Mouse (Mus musculus): ENCODE data around the gene Tubg2. TPM values are rescaled to one million over a fixed set of nuclear protein-coding genes. Genes with fewer than 3 reads are reported as not detected.

Tubg2 gene
- total RNA-seq, 2 experiments from 2014 or later, result 47.5 to 48.6 TPM

DNA sequence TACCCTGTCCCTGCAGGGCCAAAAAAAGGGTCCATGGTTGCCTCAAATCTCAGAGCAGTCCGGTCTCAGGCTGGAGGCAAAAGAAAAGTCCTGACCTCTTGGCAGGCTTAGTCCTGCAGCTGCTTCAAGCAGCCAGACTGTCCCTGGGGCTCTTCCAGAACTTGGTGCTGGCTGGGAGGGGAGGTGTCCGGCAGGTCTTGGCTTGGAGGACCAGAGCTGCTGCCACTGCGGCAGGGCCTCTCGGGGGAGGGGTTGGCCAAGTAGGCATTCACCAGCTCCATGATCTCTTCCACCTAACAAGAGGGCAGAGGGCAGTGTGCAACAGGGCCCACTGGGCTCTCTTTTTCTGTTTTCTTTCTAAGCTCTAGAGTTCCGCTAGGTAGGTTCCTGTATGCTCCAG is 7.1 kb downstream of the Tubg2 start:
- intact Hi-C loops (cut with DNase I), result no loop called here
- DNase-seq (ENCODE audit: low spot score in 2 of 2), result no peak

DNA sequence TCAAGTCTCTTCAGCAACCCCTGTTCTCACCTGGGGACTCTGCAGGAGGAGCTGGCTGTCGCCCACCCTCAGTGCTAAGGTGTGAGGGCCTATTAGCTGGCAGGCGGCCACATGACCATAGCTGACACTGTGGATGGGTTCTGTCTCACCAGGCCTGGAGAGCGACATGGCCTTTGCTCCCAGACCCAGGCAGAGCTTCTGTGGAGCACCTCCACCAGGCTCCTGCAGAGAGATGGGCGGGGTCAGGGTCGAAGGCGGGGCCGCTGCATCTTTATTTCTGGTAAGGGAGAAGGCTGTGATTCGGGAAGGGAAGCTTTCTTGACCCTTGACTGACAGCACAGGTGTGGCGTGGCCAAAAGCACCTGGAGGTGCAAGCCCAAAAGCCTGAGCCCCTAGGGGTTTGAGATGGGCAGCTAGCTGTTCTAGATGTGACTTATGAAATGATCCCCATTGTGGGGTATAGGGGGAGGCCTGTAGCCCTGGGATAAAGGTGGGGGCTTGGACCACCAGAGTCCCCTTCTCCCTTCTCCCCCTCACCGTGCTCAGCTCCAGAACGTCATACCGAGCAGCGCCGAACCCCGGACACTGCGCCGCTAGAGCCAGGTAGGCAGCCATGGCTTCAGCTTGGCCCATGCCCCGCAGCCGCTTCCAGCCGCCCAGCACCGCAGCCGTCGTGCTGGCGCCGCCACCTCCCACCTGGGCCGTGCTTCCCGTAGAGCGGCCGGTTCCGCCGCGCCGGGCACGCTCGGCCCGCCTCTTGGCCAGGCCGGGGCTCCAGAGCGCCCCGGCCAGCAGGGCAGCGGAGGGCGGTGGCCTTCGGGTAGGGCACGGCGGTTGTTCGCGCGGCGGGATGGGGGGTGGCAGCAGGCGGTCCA is 8.0 kb downstream of the Tubg2 start:
- no peak for DNase-seq (ENCODE audit: low spot score in 2 of 2)
- intact Hi-C loops (cut with DNase I), result no loop called here

DNA sequence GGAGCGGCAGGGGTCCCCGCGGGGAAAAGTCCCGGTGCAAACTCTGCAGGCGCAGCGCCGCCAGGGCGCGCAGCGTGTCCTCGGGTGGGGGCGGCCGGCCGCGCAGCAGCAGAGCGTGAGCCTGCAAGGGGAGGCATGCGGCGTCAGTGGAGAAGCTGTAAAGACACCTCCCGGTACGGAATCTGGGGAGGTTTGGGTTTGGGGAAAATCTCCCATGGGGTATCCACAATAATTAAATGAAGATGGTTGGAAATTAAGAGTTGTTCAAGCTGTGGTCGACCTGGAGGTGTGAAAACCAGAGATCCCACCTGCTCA is 8.6 kb downstream of the Tubg2 start:
- intact Hi-C loops (cut with DNase I), result no loop called here

DNA sequence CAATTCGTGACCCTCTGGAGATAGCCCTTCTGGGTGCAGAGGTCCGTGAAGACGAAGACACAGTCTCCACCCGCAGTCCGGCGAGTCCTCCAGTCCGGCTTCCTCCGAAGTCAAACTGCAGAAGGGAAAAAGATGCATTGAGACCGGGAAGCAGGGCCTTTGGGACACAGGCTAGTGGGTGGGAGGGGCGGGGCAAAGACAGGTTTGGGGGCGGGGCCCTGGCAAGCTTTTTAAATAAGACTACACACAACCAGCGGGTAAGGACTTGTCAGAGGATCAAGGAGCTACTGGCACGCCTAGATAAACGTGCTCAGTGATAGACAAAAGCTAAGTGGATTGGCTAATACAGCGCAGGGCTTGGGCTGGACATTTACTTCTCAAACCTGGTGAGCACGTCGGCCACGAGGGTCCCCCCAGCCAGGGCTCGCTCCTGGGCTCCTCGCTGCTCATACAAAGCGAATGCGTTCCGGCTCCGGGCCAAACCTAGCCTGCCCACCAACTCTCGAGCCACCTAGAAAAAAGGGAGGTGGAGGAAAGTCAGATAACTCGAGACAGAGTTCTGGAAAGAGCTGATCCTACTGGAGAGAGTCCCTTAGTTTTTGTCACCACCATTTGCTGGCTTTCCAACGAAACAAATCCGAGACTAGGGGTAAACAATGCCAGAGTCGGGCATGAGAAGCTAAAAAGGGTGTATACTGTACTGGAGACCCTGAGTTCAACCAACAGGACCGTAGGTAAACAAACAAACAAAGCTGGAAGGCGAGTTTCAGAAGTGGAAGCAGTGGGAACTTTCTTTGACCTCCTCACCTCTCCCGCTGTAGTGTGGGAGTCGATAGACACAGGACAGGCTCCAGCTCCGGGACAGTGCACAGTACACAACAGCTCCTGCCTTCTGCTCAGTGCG is 9.2 kb downstream of the Tubg2 start:
- no peak for DNase-seq (ENCODE audit: low spot score in 2 of 2)
- intact Hi-C loops (cut with DNase I), result no loop called here

More for the DNA sequence above, 8.6 kb downstream of the Tubg2 start:
- DNase-seq (ENCODE audit: low spot score in 2 of 2), result no peak

DNA sequence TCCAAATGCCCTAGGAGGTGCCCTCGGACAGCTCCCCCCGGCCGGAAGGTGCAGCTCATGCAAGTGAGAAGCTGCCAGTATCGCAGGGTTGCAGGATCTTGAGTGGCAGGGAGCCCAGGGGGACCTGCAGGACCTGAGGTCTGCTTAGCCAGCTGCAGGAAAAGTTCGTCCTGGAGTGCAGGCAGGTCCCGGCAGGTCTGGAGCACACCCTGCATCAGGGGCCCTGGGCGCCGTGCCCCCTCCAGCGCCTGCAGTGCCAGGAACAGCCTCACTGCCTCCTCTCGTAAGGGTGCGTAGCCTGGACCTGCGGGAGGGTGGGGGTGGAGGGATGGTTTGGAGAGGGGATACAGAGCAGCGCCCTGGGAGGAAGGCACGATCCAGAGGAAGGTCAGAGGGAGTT is 10.7 kb downstream of the Tubg2 start:
- intact Hi-C loops (cut with DNase I), result no loop called here
- DNase-seq (ENCODE audit: low spot score in 2 of 2), result no peak

DNA sequence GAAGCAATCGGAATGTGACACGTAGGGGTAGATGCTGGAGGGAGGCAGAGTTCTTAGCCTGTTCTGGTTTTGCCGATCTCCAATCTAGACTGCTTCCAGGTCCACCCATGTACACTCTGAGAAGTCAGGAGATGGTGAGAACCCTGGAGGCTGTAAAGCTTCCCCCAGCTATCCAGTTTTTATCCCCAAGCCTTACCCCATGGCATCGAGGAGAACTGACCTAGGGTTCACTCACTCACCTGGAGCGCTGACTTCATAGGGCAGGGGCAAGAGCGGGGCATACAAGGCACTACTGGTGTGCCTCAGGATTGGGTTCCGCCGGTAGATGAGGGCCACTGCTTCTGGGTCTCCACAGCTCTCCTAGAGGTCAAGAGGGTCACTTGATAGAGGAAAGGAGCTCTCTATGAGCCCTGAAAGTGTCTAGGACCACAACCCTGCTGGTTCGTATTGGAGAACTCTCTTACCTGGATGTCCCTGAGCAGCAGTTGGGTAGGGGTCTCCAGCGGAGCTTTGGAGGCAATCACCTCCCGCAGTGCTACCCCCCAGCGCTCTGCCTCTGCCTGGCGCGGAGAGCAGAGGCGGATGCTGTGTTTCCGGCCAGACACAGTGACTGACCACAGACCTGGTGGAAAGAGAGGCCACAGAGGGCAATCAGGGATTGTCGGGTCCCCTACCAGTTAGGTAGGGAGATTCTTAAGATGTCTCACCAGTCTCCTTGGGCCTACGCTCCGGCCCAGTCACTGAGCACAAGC is 11.7 kb downstream of the Tubg2 start:
- DNase-seq (ENCODE audit: low spot score in 2 of 2), result no peak
- intact Hi-C loops (cut with DNase I), result no loop called here

DNA sequence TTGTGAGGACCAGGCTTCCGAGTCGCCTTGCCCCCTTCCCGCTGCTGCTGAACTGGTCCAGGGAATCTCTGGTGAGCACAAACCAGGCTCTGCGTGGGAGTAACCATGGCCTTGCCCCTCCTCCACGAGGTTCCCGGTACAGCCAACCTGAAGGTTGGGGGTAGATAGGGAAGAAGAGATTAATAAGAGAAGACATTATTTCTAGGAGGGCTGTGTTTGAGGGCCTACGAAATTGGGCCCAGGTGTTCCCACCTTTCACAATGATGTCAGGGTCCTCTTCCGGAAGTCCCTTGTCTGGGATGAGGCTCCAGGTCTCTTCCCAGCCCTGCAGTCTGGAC is 12.2 kb downstream of the Tubg2 start:
- intact Hi-C loops (cut with DNase I), result no loop called here

DNA sequence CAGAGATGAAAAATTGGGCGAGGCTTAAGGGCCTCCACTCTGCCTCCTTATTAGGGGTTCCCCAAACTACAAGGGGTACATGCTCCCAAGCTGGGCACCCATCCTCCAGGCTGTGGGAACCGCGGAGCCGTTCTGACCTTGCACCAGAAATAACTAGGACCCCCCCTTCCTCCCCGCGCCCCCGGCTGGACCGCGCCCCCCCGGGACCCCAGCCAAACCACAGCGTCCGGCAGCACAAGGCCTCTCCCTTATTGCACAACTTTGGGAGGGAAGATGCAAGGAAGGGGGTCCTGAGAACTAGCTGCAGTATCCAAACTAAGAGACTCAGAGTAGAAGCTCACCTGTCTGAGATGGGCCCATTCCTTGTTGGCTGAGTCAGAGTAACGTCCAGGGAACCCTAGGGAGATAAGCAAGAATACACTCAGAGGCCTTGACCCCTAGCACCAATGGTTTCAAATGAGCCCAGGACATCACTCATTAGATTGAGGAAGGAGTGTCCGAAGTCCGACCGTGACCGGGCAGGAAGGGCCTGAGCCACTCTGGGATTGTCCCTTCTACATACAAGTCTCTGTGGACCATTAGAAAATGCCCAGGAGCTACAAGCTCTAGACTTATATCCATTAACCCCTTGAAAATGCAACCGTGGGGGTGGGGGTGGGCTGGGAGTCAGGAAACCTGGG is 12.7 kb downstream of the Tubg2 start:
- intact Hi-C loops (cut with DNase I), result no loop called here
- DNase-seq (ENCODE audit: low spot score in 2 of 2), result no peak

More for the DNA sequence above, 12.2 kb downstream of the Tubg2 start:
- DNase-seq (ENCODE audit: low spot score in 2 of 2), result no peak

DNA sequence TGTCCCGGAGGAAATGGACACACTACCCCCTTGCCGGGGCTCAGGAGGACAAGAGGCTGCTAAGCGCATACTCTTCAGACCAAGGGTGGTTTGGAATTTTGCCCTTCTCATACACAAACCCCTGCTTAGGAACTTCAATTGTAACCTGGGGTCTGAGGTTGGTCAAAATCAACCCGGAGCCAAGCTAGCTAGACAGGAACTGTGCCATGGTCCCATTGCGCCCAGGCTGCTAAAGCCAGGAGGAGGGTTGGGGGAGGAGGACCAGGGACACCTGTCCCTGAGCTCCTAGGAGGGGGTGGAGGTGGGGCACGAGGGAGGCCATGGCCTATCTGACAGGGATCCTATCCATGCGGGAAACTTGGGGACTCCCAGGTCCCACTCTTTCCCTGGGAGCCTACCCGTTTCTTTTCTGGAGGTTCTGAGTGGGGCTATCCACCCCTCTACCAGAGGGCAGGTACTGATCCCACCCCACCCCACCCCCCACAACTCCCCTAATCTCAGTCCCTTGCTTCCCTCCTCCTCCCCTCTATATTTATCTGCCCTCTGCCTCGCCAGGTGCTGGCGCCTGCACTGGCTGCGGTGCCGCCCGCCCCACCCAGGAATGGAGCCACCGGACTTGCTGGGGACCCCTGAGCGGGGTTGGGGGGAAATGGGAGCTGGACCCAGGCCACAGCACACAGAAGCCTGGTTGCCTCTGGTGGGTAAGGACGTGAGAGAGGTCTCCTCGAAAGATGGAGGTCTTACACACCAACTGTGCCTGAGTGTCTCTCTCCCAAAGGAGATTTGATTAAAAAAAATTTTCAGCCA is 13.8 kb downstream of the Tubg2 start:
- no peak for DNase-seq (ENCODE audit: low spot score in 2 of 2)
- intact Hi-C loops (cut with DNase I), result loop anchor here (2.0 kb wide), 1 partner anchor 49 kb away; no protein-coding TSS in a partner anchor

DNA sequence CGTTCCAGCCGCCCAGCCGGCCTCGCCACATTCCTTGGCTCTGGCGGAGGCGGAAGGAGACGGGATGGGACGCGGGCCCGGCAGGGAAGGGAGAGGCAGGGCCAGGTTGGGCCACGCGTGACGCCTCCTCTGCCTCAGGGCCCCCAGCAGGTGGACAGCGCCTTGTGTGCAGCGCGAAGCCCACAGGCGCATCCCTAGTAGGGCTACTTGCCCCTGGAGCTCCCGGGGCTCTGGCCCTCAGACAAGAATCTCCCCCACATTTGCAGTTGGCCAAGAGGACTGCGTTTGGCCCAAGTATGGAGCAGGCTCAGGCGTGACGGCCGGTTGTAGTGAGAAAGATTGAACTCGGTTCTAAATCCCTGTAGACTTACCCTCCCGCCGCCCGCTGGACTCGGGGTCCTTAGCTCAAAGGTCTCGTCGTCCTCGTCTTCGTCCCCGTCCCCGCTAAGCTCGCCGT is 14.7 kb downstream of the Tubg2 start, which contains the start of gene Cntnap1:
Cntnap1 (plus strand) TSS at position 170 of the 457 bp plus-strand sequence.
- intact Hi-C loops (cut with DNase I), result loop anchor here (2.0 kb wide), 1 partner anchor 50 kb away; no protein-coding TSS in a partner anchor

DNA sequence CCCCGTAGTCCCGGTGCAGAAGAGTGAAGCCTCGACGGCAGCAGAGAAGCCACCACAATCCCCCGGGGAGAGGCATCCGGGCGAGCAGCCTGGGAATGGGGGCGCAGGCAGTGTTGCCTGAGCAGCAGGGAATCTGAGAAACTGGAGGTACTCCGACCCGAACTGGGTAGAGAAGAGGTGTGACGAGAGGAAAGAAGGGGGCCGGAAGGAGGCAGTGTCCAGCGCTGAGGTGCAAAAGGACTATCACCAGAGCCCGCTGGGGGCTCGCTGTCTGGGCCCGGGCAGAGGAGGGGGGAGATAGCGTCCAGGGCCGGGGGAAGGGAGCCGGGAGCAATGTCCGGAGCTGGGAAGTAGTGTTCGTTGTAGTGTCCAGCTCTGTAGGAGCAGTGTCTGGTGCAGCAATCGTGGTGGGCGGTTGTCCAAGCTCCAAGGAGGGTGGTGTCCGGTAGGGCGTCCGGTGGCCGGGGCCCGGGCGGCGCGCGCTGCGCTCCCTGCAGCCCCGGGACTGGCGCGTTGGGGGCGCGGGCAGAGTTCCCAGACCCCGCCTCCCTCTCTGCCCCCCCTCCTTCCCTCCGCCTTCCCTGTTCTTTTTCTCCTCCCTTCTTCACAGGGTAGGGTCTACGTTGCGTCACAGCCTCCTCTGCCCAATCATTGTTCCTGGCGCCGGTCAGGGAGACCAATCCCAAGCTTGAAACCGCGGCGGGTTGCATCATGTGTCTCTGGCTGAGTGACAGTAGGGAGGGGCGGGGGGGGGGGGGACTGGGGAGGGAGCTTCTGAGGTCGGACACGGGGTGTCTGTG is 15.3 kb downstream of the Tubg2 start, which contains the start of gene Plekhh3:
Plekhh3 (minus strand) TSS at position 541 of the 800 bp plus-strand sequence.
- peak; percentile 95 to 99 for DNase-seq (ENCODE audit: low spot score in 2 of 2)
- intact Hi-C loops (cut with DNase I), result loop anchor here (2.0 kb wide), 1 partner anchor 50 kb away; no protein-coding TSS in a partner anchor

More for the DNA sequence above, 14.7 kb downstream of the Tubg2 start, which contains the start of gene Cntnap1:
- no peak for DNase-seq (ENCODE audit: low spot score in 2 of 2)

DNA sequence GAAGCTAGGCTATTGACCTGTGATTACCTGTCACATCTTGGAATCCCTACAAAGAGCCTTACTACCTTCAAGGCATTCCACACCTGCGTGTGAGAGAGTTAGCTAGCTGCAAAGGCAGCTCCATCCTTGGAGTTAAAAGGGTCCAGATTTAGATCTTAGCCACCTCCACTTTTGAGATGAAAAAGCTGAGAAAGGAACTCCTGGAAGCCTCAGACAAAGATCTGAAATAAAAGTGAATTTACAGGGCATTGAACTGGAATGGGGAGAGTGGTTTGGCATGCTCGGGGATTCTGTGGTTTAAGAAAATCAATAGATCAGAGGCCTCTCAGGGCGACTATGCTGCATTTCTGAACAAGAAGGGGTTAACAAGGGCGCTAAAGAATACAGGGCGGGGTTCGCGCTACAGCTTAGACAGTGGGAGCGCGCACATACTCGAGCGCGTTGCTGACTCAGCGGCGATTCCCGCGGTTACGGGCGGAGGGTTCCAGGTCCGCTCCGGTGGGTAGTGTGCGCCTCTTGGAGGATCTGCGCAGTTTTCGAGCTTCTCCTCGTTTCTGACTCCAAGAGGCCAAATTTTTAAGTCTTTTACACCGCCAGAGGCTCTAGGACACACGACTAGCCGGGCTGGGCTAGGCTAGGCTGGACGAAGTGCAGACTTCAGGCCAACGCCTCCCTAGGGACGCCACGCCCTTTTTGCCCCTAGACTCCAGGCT is 16.2 kb downstream of the Tubg2 start:
- intact Hi-C loops (cut with DNase I), result loop anchor here (2.0 kb wide), 1 partner anchor 51 kb away; no protein-coding TSS in a partner anchor
- DNase-seq (ENCODE audit: low spot score in 2 of 2), result peak; percentile 76 to 83

DNA sequence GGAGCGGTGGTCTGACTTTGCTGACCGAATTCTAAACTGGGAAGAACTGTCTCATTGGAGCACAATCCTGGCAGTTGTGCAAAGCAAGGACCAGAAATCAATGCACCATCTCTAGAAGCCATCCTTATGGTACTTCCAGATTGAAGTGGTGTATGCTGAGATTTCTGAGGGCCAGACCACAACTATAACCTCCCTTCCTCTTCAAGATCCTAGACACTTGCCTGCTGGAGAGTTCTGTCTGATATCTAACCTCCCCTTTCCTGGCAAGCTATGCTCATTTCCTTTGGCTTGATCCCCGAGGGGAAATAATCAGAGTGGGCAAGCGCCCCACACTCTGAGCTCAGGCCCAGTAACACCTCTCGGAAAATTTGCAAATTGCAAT is 16.7 kb downstream of the Tubg2 start:
- DNase-seq (ENCODE audit: low spot score in 2 of 2), result peak in 1 of 2 experiments; percentile 37
- intact Hi-C loops (cut with DNase I), result no loop called here

DNA sequence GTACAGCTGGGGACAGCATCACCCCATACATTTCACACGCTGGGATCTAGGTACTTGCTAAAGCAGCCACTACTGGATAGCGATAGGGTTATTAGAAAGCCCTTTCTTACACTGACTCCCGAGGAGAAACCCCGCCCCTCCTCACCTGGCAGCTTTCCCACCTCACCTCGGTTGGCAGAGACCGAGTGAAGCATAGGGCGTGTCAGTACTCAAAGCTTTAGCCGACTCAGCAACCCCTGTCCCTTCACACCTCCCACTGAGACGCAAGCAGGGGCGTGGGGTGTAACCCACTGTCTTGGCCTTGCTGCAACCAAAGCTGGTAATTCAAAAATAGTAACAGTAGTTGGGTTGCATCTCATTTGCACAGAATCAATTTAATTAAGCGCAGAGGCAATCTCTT is 17.4 kb downstream of the Tubg2 start:
- DNase-seq (ENCODE audit: low spot score in 2 of 2), result no peak
- intact Hi-C loops (cut with DNase I), result no loop called here

DNA sequence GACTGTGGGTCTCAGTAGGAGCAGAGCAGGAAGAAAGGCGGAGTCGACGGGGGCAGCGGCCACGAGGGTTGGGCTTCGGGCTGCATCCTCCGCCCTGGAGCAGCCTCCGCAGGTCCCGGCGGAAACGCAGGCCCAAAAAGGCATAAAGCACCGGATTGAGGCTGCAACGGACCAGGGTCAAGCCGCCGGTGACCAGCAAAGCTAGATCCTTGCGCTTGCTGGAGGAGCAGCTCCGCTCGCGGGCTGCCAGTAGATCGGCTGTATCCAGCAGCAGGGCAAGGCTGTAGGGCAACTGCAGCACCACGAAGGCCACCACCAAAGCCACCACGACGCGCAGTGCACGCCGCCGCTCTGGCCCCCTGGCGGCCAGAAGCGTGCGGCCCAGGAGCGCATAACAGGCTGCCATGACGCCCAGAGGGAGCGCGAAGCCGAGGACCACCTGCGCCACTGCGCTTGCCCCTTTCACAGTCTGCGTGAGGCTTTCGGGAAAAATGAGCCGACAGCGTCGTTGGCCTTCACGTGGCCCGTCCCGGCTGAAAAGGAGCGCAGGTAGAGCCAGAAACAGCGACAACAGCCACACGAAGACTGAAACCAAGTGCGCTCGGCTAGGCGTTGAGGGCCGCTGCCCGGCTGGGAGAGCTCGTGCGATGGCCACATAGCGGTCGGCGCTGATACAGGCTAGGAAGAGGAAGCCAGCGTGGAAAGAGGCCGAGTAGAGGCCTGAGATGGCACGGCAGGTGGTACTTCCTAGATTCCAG is 18.1 kb downstream of the Tubg2 start:
- peak; percentile 53 to 67 for DNase-seq (ENCODE audit: low spot score in 2 of 2)
- intact Hi-C loops (cut with DNase I), result no loop called here

DNA sequence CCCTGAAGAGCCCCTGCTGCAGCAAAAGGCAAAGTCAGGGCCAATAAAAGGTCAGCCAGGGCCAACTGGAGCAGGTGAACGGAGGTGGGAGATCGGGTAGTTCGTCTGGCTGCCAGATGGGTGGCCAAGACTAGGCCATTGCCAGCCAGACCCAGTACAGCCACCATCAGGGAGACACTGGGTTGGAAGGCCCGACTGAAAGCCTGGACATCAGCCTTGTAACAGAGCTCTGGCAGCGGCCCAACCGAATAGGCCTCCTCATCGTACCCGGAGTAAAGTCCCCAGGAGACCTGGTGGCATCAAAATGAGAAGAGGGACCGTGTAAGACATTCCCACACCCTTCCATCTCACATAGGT is 18.7 kb downstream of the Tubg2 start:
- DNase-seq (ENCODE audit: low spot score in 2 of 2), result no peak
- intact Hi-C loops (cut with DNase I), result no loop called here

Data from left cerebral cortex, postnatal 25 days (tissue).